Mouse (Mus musculus): ENCODE data around the gene Timp2. TPM values are rescaled to one million over a fixed set of nuclear protein-coding genes. Genes with fewer than 3 reads are reported as not detected.
"Not testable (repeated sequence)": the region's sequence is repeated elsewhere in the genome, so short reads cannot be mapped to it uniquely, and the experiment has no call there.

The Timp2 gene
- 10 to 100 TPM; 65.4 to 89.1 TPM for total RNA-seq (2021)
- long read RNA-seq, experiment 1, transcript Timp2-201 (5 exons, 3,709 nt), result major isoform, 93 of 109 reads
- long read RNA-seq, experiment 1, partial matches to known transcripts, result 2 of 109 reads
- long read RNA-seq, experiment 1, other reads (novel, unspliced or antisense), result 14 of 109 reads
- long read RNA-seq, experiment 2, transcript Timp2-201 (5 exons, 3,709 nt), result major isoform, 65 of 80 reads
- long read RNA-seq, experiment 2, partial matches to known transcripts, result 2 of 80 reads
- long read RNA-seq, experiment 2, other reads (novel, unspliced or antisense), result 13 of 80 reads

- peak; percentile 43 for DNase-seq (ENCODE audit: low spot score)
These were observed at the start of gene Timp2 for GRCm38 (mm10) chr11:118355640-118356039. Timp2 (minus strand) TSS chr11:118355740.

- no peak for DNase-seq (ENCODE audit: low spot score)
These were observed 49.8 kb upstream of the Timp2 start for GRCm38 (mm10) chr11:118405311-118405710.

- DNase-seq (ENCODE audit: low spot score), result no peak
These were observed 48.7 kb upstream of the Timp2 start for GRCm38 (mm10) chr11:118403951-118404899.

- no peak for DNase-seq (ENCODE audit: low spot score)
These were observed 47.6 kb upstream of the Timp2 start for GRCm38 (mm10) chr11:118403183-118403582.

GRCm38 (mm10) chr11:118401760-118402280 lies 46.3 kb upstream of the Timp2 start, which contains the start of gene Lgals3bp:
Lgals3bp (minus strand) TSS chr11:118402092.
- peak; percentile 80 for DNase-seq (ENCODE audit: low spot score)

- no peak for DNase-seq (ENCODE audit: low spot score)
These were observed 45.7 kb upstream of the Timp2 start for GRCm38 (mm10) chr11:118401195-118401594.

- no peak for DNase-seq (ENCODE audit: low spot score)
These were observed 45.0 kb upstream of the Timp2 start for GRCm38 (mm10) chr11:118400566-118400936.

GRCm38 (mm10) chr11:118399891-118400565 lies 44.5 kb upstream of the Timp2 start:
- DNase-seq (ENCODE audit: low spot score), result no peak

GRCm38 (mm10) chr11:118397806-118398530 lies 42.4 kb upstream of the Timp2 start:
- DNase-seq (ENCODE audit: low spot score), result no peak

- DNase-seq (ENCODE audit: low spot score), result no peak
These were observed 39.0 kb upstream of the Timp2 start for GRCm38 (mm10) chr11:118394538-118394937.

GRCm38 (mm10) chr11:118393991-118394390 lies 38.5 kb upstream of the Timp2 start:
- no peak for DNase-seq (ENCODE audit: low spot score)

GRCm38 (mm10) chr11:118387816-118388215 lies 32.3 kb upstream of the Timp2 start:
- DNase-seq (ENCODE audit: low spot score), result not testable (repeated sequence)

GRCm38 (mm10) chr11:118379251-118380009 lies 23.9 kb upstream of the Timp2 start:
- DNase-seq (ENCODE audit: low spot score), result peak; percentile 92

- DNase-seq (ENCODE audit: low spot score), result no peak
These were observed 23.1 kb upstream of the Timp2 start for GRCm38 (mm10) chr11:118378656-118379055.

GRCm38 (mm10) chr11:118376323-118376722 lies 20.8 kb upstream of the Timp2 start:
- DNase-seq (ENCODE audit: low spot score), result not testable (repeated sequence)

- DNase-seq (ENCODE audit: low spot score), result no peak
These were observed 20.3 kb upstream of the Timp2 start for GRCm38 (mm10) chr11:118375881-118376280.

- no peak for DNase-seq (ENCODE audit: low spot score)
These were observed 19.9 kb upstream of the Timp2 start for GRCm38 (mm10) chr11:118375461-118375860.

GRCm38 (mm10) chr11:118375006-118375405 lies 19.5 kb upstream of the Timp2 start:
- no peak for DNase-seq (ENCODE audit: low spot score)

GRCm38 (mm10) chr11:118374506-118374905 lies 19.0 kb upstream of the Timp2 start:
- DNase-seq (ENCODE audit: low spot score), result no peak

- DNase-seq (ENCODE audit: low spot score), result no peak
These were observed 17.1 kb upstream of the Timp2 start for GRCm38 (mm10) chr11:118372641-118373040.

Data from gastrocnemius, adult 18-20 months (tissue).